Mouse (Mus musculus): ENCODE results near the gene Lrrc49.

Lrrc49 gene

DNA sequence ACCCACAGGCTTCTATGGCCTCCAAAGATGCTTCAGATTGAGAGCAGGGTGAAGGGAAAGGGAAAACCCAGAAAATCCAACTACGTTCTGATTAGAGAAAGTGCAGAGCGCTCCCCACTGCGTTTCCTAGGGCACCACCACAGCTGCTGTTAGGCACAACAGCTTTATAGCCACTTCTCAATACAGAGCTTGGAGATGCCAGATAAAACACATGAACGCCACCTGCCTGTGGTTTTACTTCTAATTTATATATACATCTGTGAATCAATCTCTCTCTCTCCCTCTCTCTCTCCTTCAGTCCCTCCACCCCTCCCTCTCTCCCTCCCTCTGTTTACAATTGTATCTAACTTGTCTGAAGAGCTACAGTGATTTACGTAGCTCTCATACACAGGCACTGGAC is 95.6 kb downstream of the Lrrc49 start:
- DNase-seq, result no peak

DNA sequence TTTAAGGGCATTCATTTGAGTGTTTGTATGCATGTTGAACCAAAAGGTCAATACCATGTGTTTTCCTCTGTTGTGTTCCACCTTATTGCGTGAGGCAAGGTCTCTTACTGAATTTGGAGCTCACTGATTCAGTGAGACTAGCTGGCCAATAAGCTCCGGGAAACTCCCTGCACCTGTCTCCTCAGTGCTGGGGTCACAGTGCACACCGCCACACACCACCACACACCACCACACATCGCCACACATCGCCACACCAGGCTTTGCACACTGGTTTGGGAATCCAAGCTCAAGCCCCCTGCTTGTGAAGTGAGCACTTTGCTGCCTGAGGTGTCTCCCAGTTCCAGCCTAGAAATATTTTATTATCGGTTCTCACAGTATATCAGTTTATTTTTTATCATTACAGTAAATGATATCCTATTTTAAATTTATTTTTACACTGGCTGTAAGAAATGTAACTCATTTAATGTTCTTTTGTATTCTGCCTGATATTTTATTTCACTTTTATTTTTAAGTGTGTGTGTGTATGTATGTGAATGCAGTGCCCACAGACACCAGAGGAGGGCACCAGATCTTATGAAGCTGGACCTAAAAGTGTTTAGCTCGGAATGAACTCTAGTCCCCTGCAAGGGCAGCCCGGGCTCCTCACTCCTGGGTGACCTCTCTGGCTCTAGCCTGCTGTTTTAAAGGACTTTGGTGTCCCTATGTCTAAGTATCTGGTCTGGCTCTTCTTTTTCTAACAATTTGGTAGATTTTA is 96.9 kb downstream of the Lrrc49 start:
- DNase-seq, result peak; percentile 25

DNA sequence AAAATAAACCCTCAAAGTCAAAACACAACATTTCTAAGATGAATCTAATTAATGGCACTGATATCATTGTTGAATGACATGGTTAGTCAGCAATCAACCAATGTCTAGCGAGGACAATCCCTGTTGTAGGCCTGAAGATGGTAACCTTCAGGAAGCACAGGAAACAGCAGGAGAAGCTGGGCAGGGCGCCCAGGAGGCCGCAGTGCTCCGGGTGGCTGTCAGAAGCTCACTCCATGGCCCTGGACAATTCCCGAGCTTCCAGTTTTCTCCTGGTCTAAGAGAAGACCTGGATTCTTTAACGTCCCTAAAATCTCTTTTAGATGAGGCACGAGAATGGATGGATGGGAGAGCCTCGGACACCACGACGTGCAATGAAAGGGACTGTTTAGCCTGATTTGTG is 99.0 kb downstream of the Lrrc49 start:
- no peak for DNase-seq

DNA sequence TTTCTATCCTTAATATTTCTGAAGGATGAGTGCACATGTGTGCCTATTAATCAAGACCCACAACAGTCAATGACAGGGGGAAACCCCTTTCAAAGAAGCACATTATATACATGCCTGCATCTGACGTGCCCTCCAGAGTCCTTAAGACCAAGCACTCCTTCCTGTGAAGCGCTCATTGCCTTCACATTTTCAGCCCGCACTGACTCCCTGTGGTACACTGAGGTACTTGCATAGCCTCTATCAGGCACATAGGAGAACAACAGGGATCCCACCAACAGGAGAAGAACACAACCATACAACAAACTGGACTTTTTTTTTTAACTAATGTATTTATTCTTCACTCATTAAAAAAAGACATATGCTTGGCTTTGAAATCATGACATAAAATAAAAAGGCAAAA is 101.0 kb downstream of the Lrrc49 start:
- DNase-seq, result no peak

DNA sequence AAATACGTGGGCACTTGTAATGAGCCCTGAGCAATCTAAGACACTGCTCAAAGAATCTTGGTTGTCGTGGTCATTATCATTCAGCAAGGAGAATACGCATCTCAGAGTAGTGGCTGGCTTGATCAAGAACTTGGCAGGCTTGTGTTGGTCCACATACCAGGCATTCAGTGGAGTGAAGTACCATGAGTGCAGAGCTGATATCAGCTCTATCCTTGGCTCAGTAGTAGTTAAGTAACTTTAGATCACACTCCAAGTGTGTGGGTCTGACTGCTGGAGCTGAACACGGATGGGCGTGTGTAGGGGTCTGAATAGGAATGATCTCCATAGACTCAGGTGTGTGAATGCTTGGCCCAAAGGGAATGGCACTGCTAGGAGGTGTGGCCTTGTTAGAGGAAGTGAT is 102.8 kb downstream of the Lrrc49 start:
- no peak for DNase-seq

DNA sequence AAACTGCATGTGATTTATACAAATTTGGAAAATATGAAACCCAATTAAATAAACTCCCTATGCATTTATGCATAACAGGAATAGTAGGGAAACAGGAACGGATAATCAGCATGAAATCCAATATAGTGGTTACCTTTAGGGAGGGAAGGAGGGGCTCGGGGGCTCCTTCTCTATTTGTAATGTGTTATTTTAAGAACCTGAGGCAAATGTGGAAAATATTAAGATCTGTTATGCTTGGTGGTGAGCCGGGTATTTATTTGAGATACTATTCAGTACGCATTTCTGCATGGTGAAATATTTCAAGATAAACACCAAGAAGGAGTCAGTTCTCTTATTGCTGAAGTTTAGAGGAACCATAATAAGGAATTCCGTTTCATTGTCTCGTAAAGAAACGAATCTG is 105.4 kb downstream of the Lrrc49 start:
- DNase-seq, result no peak

DNA sequence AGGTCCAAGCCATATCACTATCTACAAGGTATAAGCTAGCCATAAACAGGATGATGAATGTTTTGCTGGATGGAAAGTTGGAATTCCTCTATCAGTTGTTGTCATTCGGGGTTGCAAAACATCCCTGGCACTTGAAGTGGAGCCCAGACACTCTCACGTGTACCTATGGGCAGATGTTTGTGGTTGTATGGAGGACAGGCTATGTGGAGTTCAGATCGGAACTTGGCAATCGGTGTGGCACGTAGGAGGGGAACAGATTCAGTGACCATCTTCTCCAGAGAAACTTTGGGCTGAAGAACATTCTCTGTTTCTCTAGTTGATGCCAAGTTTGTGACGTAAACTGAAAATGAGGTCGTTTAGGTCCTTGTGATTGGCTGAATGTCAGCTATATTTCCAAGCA is 114.9 kb downstream of the Lrrc49 start:
- no peak for DNase-seq

DNA sequence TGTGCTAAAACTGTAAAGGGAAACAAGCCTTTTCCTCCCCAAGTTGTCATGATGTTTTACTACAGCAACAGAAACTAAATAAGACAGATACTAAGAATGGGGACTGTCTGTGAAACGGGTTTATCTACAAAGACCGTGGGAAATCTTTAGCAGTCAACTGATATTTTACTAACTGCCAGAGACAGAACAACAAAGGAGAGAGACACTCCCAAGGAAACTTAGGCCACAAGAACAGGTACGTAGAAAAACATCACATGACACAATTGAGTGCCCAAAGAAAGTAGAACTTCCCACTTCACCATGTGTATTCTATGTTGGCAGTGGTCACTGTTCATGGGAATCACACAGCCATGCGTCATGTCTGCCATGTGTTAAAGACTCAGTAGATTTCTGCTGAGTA is 116.2 kb downstream of the Lrrc49 start:
- no peak for DNase-seq

DNA sequence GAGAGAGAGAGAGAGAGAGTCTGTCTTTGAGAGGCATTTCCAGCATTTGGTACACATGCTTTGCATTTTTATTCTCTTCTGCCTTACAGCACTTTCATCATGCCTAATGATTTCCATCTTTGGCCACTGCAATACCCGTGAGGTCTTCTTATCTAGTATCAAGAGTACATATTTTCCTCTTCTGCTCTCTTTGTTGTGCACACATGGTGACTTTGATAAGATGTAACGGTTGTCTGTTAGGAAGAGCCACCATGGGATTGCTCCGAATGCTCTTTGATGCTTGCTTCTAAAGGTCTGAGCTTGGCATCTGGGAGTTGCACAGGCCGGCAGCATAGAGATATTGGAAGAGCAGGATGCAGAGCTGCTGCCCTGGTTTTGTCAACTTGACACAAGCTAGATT is 116.9 kb downstream of the Lrrc49 start:
- DNase-seq, result no peak

DNA sequence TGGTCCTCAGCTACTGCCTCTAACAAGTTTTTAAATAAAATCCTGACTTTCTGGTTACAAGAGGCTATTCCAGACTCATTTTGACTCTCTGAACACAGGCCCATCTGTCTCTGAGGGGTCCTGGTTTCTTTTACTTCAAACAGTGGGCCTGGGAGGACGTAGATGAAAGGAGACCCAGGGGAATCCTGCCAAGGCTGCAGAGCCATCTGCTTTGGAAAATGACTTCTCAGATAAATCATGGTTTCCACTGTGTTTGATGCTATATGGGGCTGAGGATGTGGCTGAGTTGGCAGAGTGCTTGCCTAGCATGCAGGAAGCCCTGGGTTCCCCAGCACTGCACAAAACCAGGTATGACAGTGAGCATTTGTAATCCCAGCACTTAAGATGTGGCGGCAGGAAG is 118.6 kb downstream of the Lrrc49 start:
- DNase-seq, result peak; percentile 29

DNA sequence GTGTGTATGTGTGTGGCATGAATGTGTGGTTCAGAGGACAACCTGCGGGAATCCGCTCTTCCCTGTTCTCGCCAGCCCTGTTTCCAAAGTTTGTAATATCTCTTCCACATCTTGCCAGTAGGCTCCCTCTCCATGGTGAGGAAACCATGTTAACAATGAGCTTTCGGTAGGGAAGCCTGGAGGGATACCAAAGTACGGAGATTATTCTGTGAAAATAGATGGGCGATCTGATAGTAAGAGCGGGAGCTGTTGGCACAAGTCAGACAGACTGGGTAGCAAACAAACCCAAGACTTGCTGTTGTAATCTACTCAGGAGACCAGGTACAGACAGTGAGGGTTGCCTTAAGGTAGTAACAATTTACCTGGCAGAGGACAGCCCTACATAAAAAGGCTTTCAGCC is 124.1 kb downstream of the Lrrc49 start:
- DNase-seq, result no peak

DNA sequence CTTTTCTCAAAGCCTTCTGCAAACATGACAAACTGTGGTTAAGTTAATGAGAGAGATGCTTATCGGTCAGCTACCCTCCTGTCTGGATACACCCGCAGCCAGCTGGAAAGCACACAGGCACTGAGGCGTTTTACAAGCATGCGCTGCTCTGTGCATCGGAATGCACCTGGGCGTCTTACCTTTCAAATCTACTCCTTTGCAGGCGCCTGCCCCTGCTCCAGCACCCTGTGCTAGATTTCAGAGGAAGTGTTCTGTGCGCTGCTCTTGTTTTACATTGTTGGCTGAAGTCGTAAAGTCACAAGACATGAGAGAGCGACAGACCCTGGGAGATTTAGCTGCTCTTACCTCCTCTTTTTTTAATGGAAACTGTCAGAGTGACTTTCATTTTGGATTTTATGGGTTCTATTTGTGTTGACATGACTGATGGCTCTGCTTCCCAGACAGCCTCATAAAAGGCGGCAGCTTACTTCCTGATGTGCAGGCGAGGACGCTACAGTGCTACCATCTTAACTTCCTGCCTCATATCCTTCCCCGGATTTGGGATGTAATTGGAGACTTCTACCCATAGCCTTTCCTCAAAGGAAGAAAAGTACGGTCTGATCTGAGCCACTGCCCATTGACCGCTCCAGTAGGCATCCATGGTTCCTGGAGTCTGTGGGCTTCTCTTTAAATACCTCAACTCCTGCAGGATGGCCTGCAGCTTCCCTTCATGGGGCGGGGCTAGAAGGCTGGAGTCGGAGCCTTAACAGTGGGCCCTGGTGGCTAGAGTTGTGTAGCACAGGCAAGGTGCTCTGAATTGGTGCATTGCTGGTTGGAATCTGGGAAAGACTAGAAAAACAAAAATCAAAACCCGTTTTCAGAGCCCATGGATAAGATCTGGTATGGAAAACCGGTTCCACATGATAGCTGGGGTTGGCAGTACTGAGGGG is 125.3 kb downstream of the Lrrc49 start:
- no peak for DNase-seq

DNA sequence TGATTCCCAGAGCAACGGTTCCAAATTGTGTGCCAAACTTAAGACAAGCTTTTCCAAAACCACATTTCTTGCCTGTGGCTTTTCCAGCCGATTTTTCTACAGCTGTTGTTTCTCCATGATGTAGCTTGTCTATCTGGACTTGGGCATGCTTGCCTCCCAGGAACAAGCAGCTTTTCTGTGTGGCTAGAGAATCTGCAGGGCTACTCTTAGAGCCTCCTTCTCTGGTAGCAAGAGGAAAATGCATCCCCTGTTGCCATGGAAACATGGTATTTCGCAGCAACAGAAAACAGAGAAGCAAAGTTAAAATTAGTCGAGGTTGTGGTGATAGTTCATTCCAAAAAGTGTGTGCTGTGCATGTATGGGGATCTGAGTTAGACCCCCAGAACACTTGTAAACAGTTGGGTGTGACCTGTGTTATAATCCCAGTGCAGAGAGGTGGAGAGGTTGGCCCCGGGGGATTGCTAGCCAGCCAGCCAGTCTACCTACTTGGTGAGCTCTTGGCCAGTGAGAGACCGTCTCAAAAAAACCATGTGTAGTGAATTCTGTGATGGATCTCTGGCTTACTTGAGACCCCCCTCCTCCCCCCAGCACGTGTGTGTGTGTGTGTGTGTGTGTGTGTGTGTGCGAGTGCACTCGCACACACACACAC is 126.2 kb downstream of the Lrrc49 start:
- DNase-seq, result peak; percentile 17

DNA sequence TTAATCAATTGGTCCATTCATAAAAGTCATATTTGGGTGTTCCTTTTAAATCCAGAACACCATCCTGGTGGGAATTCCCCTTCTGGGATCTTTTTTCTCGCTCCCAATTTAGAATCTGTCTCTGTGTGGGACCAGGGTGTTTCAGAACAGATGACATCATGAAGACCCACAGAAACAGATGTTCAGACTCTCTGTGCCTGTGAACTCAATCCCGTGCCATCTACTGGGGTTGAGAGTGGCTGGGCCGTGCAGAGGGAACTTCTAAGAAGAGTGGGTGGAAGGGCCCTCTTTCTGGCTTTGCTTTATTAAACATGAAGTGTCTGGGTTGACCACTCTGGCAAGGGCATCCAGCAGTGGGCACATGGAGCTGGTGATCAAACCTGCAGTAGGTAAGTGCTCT is 129.5 kb downstream of the Lrrc49 start:
- no peak for DNase-seq

DNA sequence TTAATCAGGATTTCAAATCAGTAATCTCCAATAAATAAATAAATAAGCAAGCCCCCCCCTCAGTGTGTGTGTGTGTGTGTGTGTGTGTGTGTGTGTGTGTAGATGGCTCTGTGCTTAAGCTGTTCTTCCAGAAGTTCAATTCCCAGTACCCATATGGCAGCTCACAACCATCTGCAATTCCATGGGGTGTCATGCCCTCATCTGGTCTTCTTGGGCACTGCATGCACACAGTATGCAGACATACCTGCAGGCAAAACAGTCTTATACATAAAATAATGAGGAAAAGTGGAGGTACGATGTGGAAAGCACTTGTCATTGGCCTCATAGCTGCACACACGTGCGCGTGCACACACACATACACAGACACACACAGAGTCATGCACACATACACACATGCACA is 136.7 kb downstream of the Lrrc49 start:
- DNase-seq, result no peak

DNA sequence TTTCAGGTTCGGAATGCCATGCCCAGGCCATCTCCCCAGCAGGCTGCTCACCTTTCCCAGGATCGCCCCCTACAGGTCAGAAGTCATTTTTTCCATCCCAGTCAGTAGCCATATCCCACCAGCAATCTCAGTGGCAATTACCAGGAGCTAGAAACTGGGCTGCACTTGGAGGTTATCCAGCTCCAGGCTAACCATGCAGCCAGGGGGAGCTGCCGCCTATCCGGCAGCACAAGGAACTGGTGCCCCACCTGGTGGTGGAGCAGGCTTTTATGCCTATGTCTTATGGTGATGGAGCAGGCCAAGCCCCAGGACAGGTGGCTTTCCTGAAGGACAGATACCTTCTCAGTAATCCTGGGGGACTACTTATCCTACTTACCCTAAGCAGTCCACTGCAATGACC is 139.8 kb downstream of the Lrrc49 start:
- peak; percentile 43 for DNase-seq

DNA sequence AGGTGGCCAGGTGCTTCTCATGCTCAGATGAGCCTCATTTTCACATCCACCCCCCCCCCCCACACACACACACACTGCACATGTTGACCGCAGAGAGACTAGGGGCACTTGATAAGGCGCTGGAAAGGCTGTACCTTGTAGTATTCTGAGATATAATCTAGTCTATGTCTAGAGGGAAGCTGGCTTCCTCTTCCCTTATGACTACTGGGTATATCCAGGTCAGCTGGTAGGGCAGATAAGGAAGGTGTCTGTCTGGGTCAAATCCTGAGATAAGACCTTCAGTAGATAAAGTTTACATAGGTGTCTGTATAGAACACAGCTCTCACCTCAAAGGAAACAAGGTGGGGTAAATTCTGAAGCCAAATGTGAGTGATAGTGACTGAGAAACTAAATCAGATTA is 141.8 kb downstream of the Lrrc49 start:
- no peak for DNase-seq

DNA sequence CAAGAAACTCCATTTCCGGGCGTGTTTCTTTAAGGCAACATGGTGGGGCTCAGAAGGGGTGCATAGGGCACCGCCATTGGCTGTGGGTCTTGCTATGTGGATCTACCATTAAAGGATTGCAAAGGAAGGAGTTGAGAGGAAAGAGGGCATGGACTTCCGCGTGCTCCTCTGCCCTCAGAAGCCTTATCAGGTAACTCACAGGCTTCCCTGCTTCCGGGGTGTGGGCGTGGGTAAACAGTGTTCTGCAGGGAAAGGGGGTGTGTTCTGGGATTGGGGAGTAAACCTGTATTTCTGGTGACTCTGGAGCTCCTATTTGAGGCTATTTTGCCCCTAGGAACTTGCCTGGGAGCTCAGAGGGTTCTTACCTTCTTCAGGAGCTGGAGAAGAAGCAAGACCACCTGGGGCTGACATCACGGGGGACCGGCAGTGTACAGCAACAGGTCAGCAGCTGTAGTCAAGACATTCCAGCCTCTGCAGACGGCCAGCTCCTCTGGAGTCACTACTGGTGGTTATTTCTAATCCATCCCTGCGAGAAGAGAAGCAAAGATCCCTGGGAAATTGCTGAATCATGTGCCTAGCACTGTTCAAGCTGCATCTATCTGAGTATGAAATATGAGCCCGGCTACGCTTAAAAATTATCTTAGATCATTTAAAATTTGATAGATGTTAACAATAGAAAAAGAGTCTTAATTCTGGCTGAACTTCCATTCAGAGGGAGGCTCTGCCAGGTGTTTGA is 142.4 kb downstream of the Lrrc49 start:
- DNase-seq, result no peak

DNA sequence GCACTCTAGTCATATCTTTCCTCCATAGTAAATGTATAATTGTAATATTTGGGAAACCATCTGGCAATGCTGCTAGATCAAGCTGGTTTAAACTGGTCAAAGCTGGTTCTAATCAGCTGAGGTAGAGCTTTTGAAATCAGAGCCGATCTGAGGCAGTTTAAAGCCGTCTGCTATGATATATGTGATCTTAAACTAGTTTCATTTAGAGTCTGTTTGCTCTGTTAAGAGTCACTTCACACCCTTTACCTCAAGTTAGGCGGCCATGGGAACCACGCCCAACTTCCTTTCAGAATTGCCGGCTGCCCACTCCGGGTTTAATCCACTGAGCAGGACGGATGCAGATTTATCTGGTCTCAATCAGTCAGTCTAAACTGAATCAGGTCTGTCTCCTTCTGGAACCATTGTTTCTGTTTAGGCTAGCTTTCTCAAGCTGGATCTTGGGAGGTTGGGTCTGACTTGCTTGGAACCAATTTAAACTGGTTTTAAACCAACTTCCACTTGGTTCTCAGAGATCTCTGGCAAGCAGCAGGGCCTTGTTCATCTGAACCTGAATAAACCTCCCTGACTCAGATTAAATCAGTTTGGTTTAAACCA is 144.4 kb downstream of the Lrrc49 start:
- DNase-seq, result no peak

DNA sequence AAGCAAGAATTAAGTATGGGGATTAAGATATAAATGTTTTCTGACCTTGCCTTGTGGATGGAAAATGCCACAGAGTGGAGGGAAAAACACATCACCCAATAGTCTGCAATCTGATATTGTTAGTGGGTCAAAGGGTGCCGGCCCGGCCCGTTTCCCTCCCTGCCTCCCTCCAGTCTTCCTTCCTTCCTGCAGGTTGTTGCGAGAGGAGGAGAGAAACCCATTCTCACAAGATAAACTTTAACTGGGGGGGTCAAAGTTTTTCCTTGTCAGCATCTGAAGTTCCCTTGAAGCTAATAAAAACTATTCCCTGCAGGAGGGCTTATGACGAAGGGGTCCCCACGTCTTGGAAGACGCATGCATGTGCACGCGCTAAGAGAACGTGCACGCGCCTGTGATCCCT is 157.6 kb downstream of the Lrrc49 start:
- no peak for DNase-seq

DNA sequence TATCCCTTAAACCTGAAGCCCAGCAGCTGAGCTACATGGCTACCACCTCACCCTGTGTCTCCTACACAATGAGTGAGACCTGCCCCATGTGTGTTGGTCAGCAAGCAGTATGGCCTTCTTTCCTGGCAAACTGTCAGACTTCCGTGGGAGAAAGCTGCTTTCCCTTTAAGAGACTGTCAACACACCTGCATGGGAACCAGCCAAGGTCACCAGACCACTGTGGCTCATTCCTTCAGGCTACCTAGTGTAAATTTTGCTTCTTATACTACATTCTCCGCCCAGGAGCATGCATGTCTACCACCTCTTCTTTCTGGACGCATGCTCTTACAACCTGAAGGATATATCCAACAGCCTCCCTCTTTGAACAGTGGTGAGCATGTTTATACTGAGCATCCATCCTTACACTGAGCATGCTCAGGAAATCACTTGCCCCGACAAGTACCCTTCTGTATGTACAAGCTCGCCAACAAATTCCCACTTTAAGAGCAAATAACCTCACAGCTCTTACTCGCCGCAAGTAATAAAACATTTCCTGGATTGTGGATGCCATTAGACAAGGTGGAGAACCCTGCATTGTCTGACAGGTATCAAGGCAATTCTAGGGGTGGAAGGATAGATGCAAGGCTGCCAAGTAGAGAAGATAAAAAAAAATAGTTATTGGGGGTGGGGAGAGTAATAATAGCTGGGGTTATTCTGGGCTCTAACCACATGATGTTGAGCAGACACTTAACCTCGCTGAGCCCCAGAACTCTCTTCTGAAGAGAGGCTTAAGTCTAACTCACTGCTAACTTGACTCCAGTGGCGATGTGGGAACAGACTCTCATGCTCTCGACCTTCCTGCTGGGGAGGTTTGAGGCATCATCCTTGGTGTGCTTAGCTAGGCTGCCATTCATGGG is 158.4 kb downstream of the Lrrc49 start:
- DNase-seq, result no peak

DNA sequence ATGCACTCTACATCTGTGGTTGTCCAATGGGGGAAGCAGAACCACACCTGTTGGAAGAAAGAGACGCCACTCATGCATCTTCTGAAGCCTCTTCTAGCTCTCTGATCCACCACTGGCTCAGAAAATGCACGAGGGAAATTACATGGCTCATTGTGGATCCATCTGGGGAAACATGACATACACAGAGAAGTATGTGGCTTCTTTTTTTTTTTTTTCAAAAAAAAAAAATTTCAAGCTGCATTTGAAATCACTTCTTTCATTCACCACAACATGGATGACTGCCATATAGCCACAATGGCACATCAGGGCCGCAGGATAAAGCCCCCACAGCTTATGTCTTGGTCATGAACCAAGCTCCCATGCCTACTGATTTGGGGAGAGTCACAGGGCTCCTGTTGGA is 159.7 kb downstream of the Lrrc49 start:
- DNase-seq, result no peak
